Mouse (Mus musculus) kidney, embryonic 15.5 days (tissue): ENCODE measurements around the gene Fut7. TPM values are rescaled to one million over a fixed set of nuclear protein-coding genes. Genes with fewer than 3 reads are reported as not detected.

ENCODE experiments used
- ATAC-seq: fragments of 200-750 bp; cut with Nextera tagmentation; replicated peaks from 2 replicates; pipeline ENCODE4 v1.8.0; 2017; ENCODE audit warnings: moderate TSS enrichment; ENCODE audit not compliant: low FRiP score
- H3K27ac ChIP-seq: fragments of 300-500 bp; sonication (generic); 2 replicates; pipeline ENCODE4 v1.5.1; 2015; ENCODE audit warnings: mild to moderate bottlenecking, inconsistent platforms
- H3K27me3 ChIP-seq: fragments of 300-500 bp; sonication (generic); 2 replicates; pipeline ENCODE4 v1.6.1; 2015; ENCODE audit warnings: inconsistent platforms
- H3K36me3 ChIP-seq: fragments of 300-500 bp; sonication (generic); 2 replicates; pipeline ENCODE4 v1.6.1; 2015; ENCODE audit warnings: inconsistent platforms
- H3K4me1 ChIP-seq: fragments of 300-500 bp; sonication (generic); 2 replicates; pipeline ENCODE4 v1.6.1; 2015; ENCODE audit warnings: inconsistent platforms
- H3K4me2 ChIP-seq: fragments of 300-500 bp; sonication (generic); 2 replicates; pipeline ENCODE4 v1.6.1; 2015; ENCODE audit warnings: moderate library complexity, mild to moderate bottlenecking, inconsistent platforms
- H3K4me3 ChIP-seq: fragments of 300-500 bp; sonication (generic); replicated peaks from 2 replicates; pipeline ENCODE4 v1.5.1; 2015; ENCODE audit warnings: mild to moderate bottlenecking, inconsistent platforms
- H3K9ac ChIP-seq: fragments of 300-500 bp; sonication (generic); 2 replicates; pipeline ENCODE4 v1.6.1; 2015; ENCODE audit warnings: mild to moderate bottlenecking, inconsistent platforms
- H3K9me3 ChIP-seq: fragments of 300-500 bp; sonication (generic); replicated peaks from 2 replicates; pipeline ENCODE4 v1.6.1; 2016; ENCODE audit warnings: inconsistent platforms
- WGBS: fragments of 180-500 bp; shearing (Covaris S2); methylation state at CpG from one replicate; pipeline ENCODE4 v1.1.7; 2015; ENCODE audit warnings: mixed read lengths; 5-methylcytosine and 5-hydroxymethylcytosine counted together
- polyA plus RNA-seq: library from polyadenylated mRNA; unstranded; fragments of >200 nt; fragmentation: Nextera tagmentation; extraction: Ambion mirVana; gene quantifications from 2 replicates; pipeline ENCODE4 v1.2.1, GENCODE M21; 2015

The Fut7 gene
- polyA plus RNA-seq, 1 experiment from 2014 or later = 0.18 TPM

- H3K9me3 ChIP-seq = no peaks in the 10 kb centered on the region
- H3K4me3 ChIP-seq = no peak overlapping the region
- no peak for ATAC-seq
- 83% methylated on average over 14 of the region's 14 CpGs for WGBS
- H3K27me3 ChIP-seq = no peaks in the 10 kb centered on the region
- H3K27ac ChIP-seq = no peak overlapping the region
- H3K4me1 ChIP-seq = no peaks in the 10 kb centered on the region
- H3K4me2 ChIP-seq = no peak overlapping the region
- peaks cover 92% of the 10 kb centered on the region for H3K36me3 ChIP-seq
- no peak overlapping the region for H3K9ac ChIP-seq
These were observed 19.6 kb downstream of the Fut7 start for GRCm38 (mm10) chr2:25442682-25443081.

GRCm38 (mm10) chr2:25450853-25451647 is 28.0 kb downstream of the Fut7 start:
- ATAC-seq = no peak
- Histone ChIP-seq H3K9me3 (no peaks in the 10 kb centered on the region), H3K4me3 (no peak overlapping the region), H3K9ac (no peak overlapping the region), H3K27me3 (no peaks in the 10 kb centered on the region), H3K4me2 (no peak overlapping the region), H3K27ac (no peak overlapping the region), H3K4me1 (peaks cover 5% of the 10 kb centered on the region; the same call in 1 of the 2 replicates), H3K36me3 (peaks cover 21% of the 10 kb centered on the region)
- WGBS = 76% methylated on average over 8 of the region's 8 CpGs

GRCm38 (mm10) chr2:25452951-25453350 is 29.9 kb downstream of the Fut7 start:
- Histone ChIP-seq H3K9me3 (no peaks in the 10 kb centered on the region), H3K4me3 (no peak overlapping the region), H3K27me3 (no peaks in the 10 kb centered on the region), H3K36me3 (peaks cover 2% of the 10 kb centered on the region; the same call in 1 of the 2 replicates), H3K4me2 (no peak overlapping the region), H3K4me1 (peaks cover 5% of the 10 kb centered on the region; the same call in 1 of the 2 replicates), H3K9ac (no peak overlapping the region), H3K27ac (no peak overlapping the region)
- no peak for ATAC-seq
- WGBS = 53% methylated on average over 1 of the region's 1 CpGs

- 59% methylated on average over 14 of the region's 14 CpGs for WGBS
- Histone ChIP-seq H3K4me3 (no peak within 1 kb of the TSS), H3K4me2 (no peak within 1 kb of the TSS), H3K9ac (no peak within 1 kb of the TSS), H3K4me1 (peaks cover 26% of the 10 kb centered on the region), H3K36me3 (peaks cover 8% of the 10 kb centered on the region; the same call in 1 of the 2 replicates), H3K27ac (no peak within 1 kb of the TSS), H3K9me3 (no peaks in the 10 kb centered on the region), H3K27me3 (no peaks in the 10 kb centered on the region)
- no peak for ATAC-seq
These were observed 33.3 kb downstream of the Fut7 start, which contains the start of gene Clic3 for GRCm38 (mm10) chr2:25456205-25456953. Gene Clic3, plus strand, starts transcription at chr2:25456838.

- H3K27me3 ChIP-seq = no peaks in the 10 kb centered on the region
- H3K4me3 ChIP-seq = no peak overlapping the region
- H3K36me3 ChIP-seq = peaks cover 8% of the 10 kb centered on the region; the same call in 1 of the 2 replicates
- H3K9ac ChIP-seq = no peak overlapping the region
- WGBS = 88% methylated on average over 9 of the region's 9 CpGs
- H3K4me2 ChIP-seq = no peak overlapping the region
- no peak overlapping the region for H3K27ac ChIP-seq
- peaks cover 28% of the 10 kb centered on the region for H3K4me1 ChIP-seq
- no peak for ATAC-seq
- H3K9me3 ChIP-seq = no peaks in the 10 kb centered on the region
These were observed 34.2 kb downstream of the Fut7 start for GRCm38 (mm10) chr2:25457022-25457896.

- Histone ChIP-seq H3K4me2 (no peak overlapping the region), H3K9me3 (no peaks in the 10 kb centered on the region), H3K27me3 (no peaks in the 10 kb centered on the region), H3K4me1 (peaks cover 28% of the 10 kb centered on the region), H3K36me3 (peaks cover 8% of the 10 kb centered on the region; the same call in 1 of the 2 replicates), H3K4me3 (no peak overlapping the region), H3K9ac (no peak overlapping the region), H3K27ac (no peak overlapping the region)
- WGBS = 69% methylated on average over 5 of the region's 5 CpGs
- ATAC-seq = no peak; the same call in 1 of the 2 replicates
These were observed 35.8 kb downstream of the Fut7 start for GRCm38 (mm10) chr2:25458911-25459310.

GRCm38 (mm10) chr2:25460135-25460534 is 37.1 kb downstream of the Fut7 start:
- Histone ChIP-seq H3K36me3 (peaks cover 8% of the 10 kb centered on the region; the same call in 1 of the 2 replicates), H3K4me1 (peaks cover 28% of the 10 kb centered on the region), H3K27me3 (no peaks in the 10 kb centered on the region), H3K9me3 (no peaks in the 10 kb centered on the region), H3K4me3 (peak overlapping the region; percentile 67), H3K4me2 (peak overlapping the region; percentile 88), H3K27ac (peak overlapping the region; percentile 92), H3K9ac (peak overlapping the region; percentile 61)
- ATAC-seq = no peak; the same call in 1 of the 2 replicates
- 24% methylated on average over 5 of the region's 5 CpGs for WGBS

GRCm38 (mm10) chr2:25460551-25461309 is 37.7 kb downstream of the Fut7 start, which contains the start of gene Paxx:
Gene Paxx, minus strand, starts transcription at chr2:25461094.
- ATAC-seq = peak; percentile 90
- Histone ChIP-seq H3K36me3 (peaks cover 8% of the 10 kb centered on the region; the same call in 1 of the 2 replicates), H3K27ac (peak within 1 kb of the TSS; percentile 92), H3K4me2 (peak within 1 kb of the TSS; percentile 88), H3K9me3 (no peaks in the 10 kb centered on the region), H3K9ac (peak within 1 kb of the TSS; percentile 61), H3K27me3 (no peaks in the 10 kb centered on the region), H3K4me1 (peaks cover 32% of the 10 kb centered on the region), H3K4me3 (peak within 1 kb of the TSS; percentile 67)
- WGBS = under 1% methylated on average over 48 of the region's 48 CpGs

GRCm38 (mm10) chr2:25461407-25461806 is 38.3 kb downstream of the Fut7 start:
- Histone ChIP-seq H3K36me3 (peaks cover 8% of the 10 kb centered on the region; the same call in 1 of the 2 replicates), H3K4me1 (peaks cover 35% of the 10 kb centered on the region), H3K27ac (peak overlapping the region; percentile 92), H3K27me3 (no peaks in the 10 kb centered on the region), H3K4me3 (peak overlapping the region; percentile 67), H3K9ac (peak overlapping the region; percentile 42; the same call in 1 of the 2 replicates), H3K4me2 (peak overlapping the region; percentile 88), H3K9me3 (no peaks in the 10 kb centered on the region)
- ATAC-seq = no peak
- 33% methylated on average over 3 of the region's 3 CpGs for WGBS

- no peaks in the 10 kb centered on the region for H3K9me3 ChIP-seq
- 90% methylated on average over 3 of the region's 3 CpGs for WGBS
- no peak overlapping the region for H3K4me2 ChIP-seq
- H3K9ac ChIP-seq = no peak overlapping the region
- no peak overlapping the region for H3K4me3 ChIP-seq
- no peak for ATAC-seq
- H3K36me3 ChIP-seq = peaks cover 1% of the 10 kb centered on the region; the same call in 1 of the 2 replicates
- peaks cover 34% of the 10 kb centered on the region for H3K4me1 ChIP-seq
- no peak overlapping the region for H3K27ac ChIP-seq
- no peaks in the 10 kb centered on the region for H3K27me3 ChIP-seq
These were observed 40.6 kb downstream of the Fut7 start for GRCm38 (mm10) chr2:25463630-25464029.

GRCm38 (mm10) chr2:25465256-25465655 is 42.2 kb downstream of the Fut7 start:
- WGBS = 82% methylated on average over 2 of the region's 2 CpGs

More at GRCm38 (mm10) chr2:25465256-25465655, 42.2 kb downstream of the Fut7 start:
- no peak for ATAC-seq
- H3K9me3 ChIP-seq = no peaks in the 10 kb centered on the region
- H3K4me3 ChIP-seq = no peak overlapping the region
- H3K36me3 ChIP-seq = no peaks in the 10 kb centered on the region
- H3K9ac ChIP-seq = no peak overlapping the region
- no peak overlapping the region for H3K27ac ChIP-seq
- no peak overlapping the region for H3K4me2 ChIP-seq
- no peaks in the 10 kb centered on the region for H3K27me3 ChIP-seq
- peaks cover 21% of the 10 kb centered on the region for H3K4me1 ChIP-seq
